Mouse (Mus musculus) MEL (cell line): Measurements from ENCODE around the gene Adgrf5.

Experiments used
- BHLHE40 ChIP-seq: IDR thresholded peaks from 2 replicates; pipeline ENCODE4 v1.6.1; 2012; ENCODE audit warnings: low read depth, mild to moderate bottlenecking, inconsistent platforms, low read length, improper control_type of control experiment, borderline replicate concordance
- CTCF ChIP-seq, 3 experiments: IDR thresholded peaks in 2 of 3; conservative IDR thresholded peaks in 1 of 3; 2 replicates each; pipeline ENCODE4 v1.5.1; 2011 to 2012; ENCODE audit warnings: low read length in 3 of 3, low read depth in 2 of 3, mild to moderate bottlenecking in 2 of 3, improper control_type of control experiment in 1 of 3, inconsistent platforms in 1 of 3, mixed read lengths in 1 of 3, moderate library complexity in 1 of 3; ENCODE audit not compliant: control insufficient read depth in 1 of 3, insufficient read depth in 1 of 3, poor library complexity in 1 of 3, severe bottlenecking in 1 of 3
- MAX ChIP-seq: IDR thresholded peaks from 2 replicates; pipeline ENCODE4 v1.6.1; 2011; ENCODE audit warnings: low read length, improper control_type of control experiment
- POLR2A ChIP-seq, 2 experiments: IDR thresholded peaks; 2 replicates each; pipeline ENCODE4 v1.6.1; 2011 to 2012; ENCODE audit warnings: low read length in 2 of 2, mild to moderate bottlenecking in 2 of 2, control low read depth in 1 of 2, improper control_type of control experiment in 1 of 2, low read depth in 1 of 2, moderate library complexity in 1 of 2; ENCODE audit not compliant: control insufficient read depth in 1 of 2, insufficient read depth in 1 of 2, poor library complexity in 1 of 2
- POLR2AphosphoS2 ChIP-seq: IDR thresholded peaks from 2 replicates; pipeline ENCODE4 v1.6.1; 2011; ENCODE audit warnings: low read length, improper control_type of control experiment
- ZC3H11A ChIP-seq: IDR thresholded peaks from 2 replicates; pipeline ENCODE4 v1.6.1; 2012; ENCODE audit warnings: low read depth, mild to moderate bottlenecking, inconsistent platforms, low read length, improper control_type of control experiment

GRCm38 (mm10) chr17:43368171-43368576, 7.9 kb downstream of the Adgrf5 start:
- no peak for TF ChIP-seq CTCF (IDR thresholded peaks at IDR 0.05 in 2 of 3, conservative IDR thresholded peaks at IDR 0.05 in 1 of 3; ENCODE audit: control insufficient read depth in 1 of 3, insufficient read depth in 1 of 3, low read depth in 2 of 3, low read length in 3 of 3, poor library complexity in 1 of 3, severe bottlenecking in 1 of 3)
- TF ChIP-seq ZC3H11A, result no peak
- TF ChIP-seq MAX, result no peak
- no peak for TF ChIP-seq POLR2A (IDR thresholded peaks at IDR 0.05; ENCODE audit: control insufficient read depth in 1 of 2, insufficient read depth in 1 of 2, low read depth in 1 of 2, low read length in 2 of 2, poor library complexity in 1 of 2)
- no peak for TF ChIP-seq BHLHE40
- TF ChIP-seq POLR2AphosphoS2, result no peak
